Mouse (Mus musculus): Measurements from ENCODE around the gene Vill.
A peak's percentile ranks its signal among the peaks of the same experiment; 100 is the strongest.

Vill gene

GRCm38 (mm10) chr9:119034676-119035665 is 17.6 kb upstream of the Vill start:
- no peak for DNase-seq

- DNase-seq, result no peak
These were observed 16.7 kb upstream of the Vill start for GRCm38 (mm10) chr9:119035836-119036235.

- DNase-seq, result no peak
These were observed 15.4 kb upstream of the Vill start for GRCm38 (mm10) chr9:119037076-119037730.

- DNase-seq, result no peak
These were observed 14.0 kb upstream of the Vill start for GRCm38 (mm10) chr9:119038574-119038973.

- no peak for DNase-seq
These were observed 12.3 kb upstream of the Vill start for GRCm38 (mm10) chr9:119040101-119040775.

- DNase-seq, result no peak
These were observed 4.2 kb upstream of the Vill start for GRCm38 (mm10) chr9:119048182-119048903.

GRCm38 (mm10) chr9:119051158-119051557 is 1.4 kb upstream of the Vill start:
- DNase-seq, result no peak

GRCm38 (mm10) chr9:119053964-119054576 is 1.5 kb downstream of the Vill start:
- no peak for DNase-seq

GRCm38 (mm10) chr9:119055336-119055735 is 2.8 kb downstream of the Vill start:
- DNase-seq, result no peak

GRCm38 (mm10) chr9:119058245-119058644 is 5.7 kb downstream of the Vill start:
- no peak for DNase-seq

GRCm38 (mm10) chr9:119060701-119061100 is 8.1 kb downstream of the Vill start:
- no peak for DNase-seq

GRCm38 (mm10) chr9:119063036-119063644 is 10.6 kb downstream of the Vill start:
- no peak for DNase-seq

GRCm38 (mm10) chr9:119064296-119064695 is 11.7 kb downstream of the Vill start:
- DNase-seq, result no peak

GRCm38 (mm10) chr9:119067601-119068000 is 15.0 kb downstream of the Vill start:
- peak; percentile 75 for DNase-seq

GRCm38 (mm10) chr9:119068266-119068665 is 15.7 kb downstream of the Vill start:
- no peak for DNase-seq

GRCm38 (mm10) chr9:119070173-119070825 is 17.7 kb downstream of the Vill start:
- no peak for DNase-seq

- no peak for DNase-seq
These were observed 19.2 kb downstream of the Vill start for GRCm38 (mm10) chr9:119071786-119072185.

- no peak for DNase-seq
These were observed 20.8 kb downstream of the Vill start for GRCm38 (mm10) chr9:119073184-119073895.

GRCm38 (mm10) chr9:119075685-119076084 is 23.1 kb downstream of the Vill start:
- no peak for DNase-seq

GRCm38 (mm10) chr9:119080040-119080675 is 27.6 kb downstream of the Vill start:
- DNase-seq, result no peak
